Mouse (Mus musculus): ENCODE measurements around the gene Hoxa9.

DNA sequence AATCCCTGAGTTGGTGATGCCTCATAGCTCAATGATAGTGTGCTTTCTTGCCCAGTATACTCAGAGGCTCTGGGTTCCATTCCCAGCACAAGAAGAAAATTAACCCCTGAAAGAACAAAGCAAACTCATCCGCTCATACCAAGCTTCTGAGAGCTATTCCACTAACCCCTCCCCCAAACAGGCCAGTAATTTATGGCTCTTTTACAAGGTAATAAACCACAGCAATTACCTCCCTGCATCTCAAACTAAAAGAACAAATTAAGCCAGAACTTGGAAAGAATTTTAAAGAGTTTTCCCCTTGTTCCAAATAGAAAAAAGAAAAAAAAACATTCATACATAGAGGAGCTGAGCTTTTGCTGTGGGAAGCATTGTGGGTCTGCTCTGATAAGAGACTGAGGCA, 48.1 kb downstream of the Hoxa9 start:
- TF ChIP-seq CTCF (IDR thresholded peaks at IDR 0.05; ENCODE audit: control insufficient read depth, insufficient read depth, insufficient replicate concordance, low read depth, low read length) (no peak), POLR2A (IDR thresholded peaks at IDR 0.05; ENCODE audit: control insufficient read depth, low read depth, low read length) (no peak)

Measured in testis, adult 2 months (tissue).